Mouse (Mus musculus) CH12.LX (cell line): Measurements from ENCODE around the gene P2rx4. TPM values are rescaled to one million over a fixed set of nuclear protein-coding genes. Genes with fewer than 3 reads are reported as not detected.

Experiments used
- DNase-seq: peaks from one replicate; pipeline ENCODE4 v3.0.0-alpha.2; 2013; ENCODE audit errors: extremely low read depth
- H3K27ac ChIP-seq: 2 replicates; pipeline ENCODE4 v1.5.1; 2012; ENCODE audit warnings: low read depth, mild to moderate bottlenecking, control low read depth, moderate library complexity; ENCODE audit not compliant: insufficient read depth
- H3K27me3 ChIP-seq: replicated peaks from 2 replicates; pipeline ENCODE3; 2012; ENCODE audit warnings: inconsistent platforms
- H3K36me3 ChIP-seq, 2 experiments: replicated peaks in 1 of 2; 2 replicates each; pipeline versions ENCODE3 to v1.6.1; 2012; ENCODE audit warnings: inconsistent platforms in 1 of 2, low read length in 1 of 2, mild to moderate bottlenecking in 1 of 2, mixed read lengths in 1 of 2, moderate library complexity in 1 of 2; ENCODE audit not compliant: control insufficient read depth in 1 of 2, insufficient read depth in 1 of 2
- H3K4me1 ChIP-seq, 2 experiments: 2 replicates each; pipeline ENCODE4 v1.6.1; 2012; ENCODE audit warnings: inconsistent platforms in 1 of 2, moderate library complexity in 1 of 2; ENCODE audit not compliant: insufficient read depth in 2 of 2, control insufficient read depth in 1 of 2
- H3K4me2 ChIP-seq: 2 replicates; pipeline ENCODE4 v1.6.1; 2012; ENCODE audit warnings: low read depth, mild to moderate bottlenecking, control low read depth; ENCODE audit not compliant: poor library complexity, insufficient read depth, severe bottlenecking
- H3K4me3 ChIP-seq, 3 experiments: fragments of 150-350 bp in 1 of 3; sonication (generic) in 1 of 3; replicated peaks in 1 of 3; 2 replicates each; pipeline versions ENCODE3 to v1.5.1; 2011 to 2012; ENCODE audit warnings: low read depth in 2 of 3, low read length in 2 of 3, mild to moderate bottlenecking in 2 of 3, moderate library complexity in 2 of 3, control low read depth in 1 of 3, improper control_type of control experiment in 1 of 3, inconsistent platforms in 1 of 3, mixed read lengths in 1 of 3; ENCODE audit not compliant: poor library complexity in 1 of 3
- H3K79me2 ChIP-seq: replicated peaks from 2 replicates; pipeline ENCODE4 v1.6.1; 2012; ENCODE audit warnings: mild to moderate bottlenecking, moderate library complexity; ENCODE audit not compliant: control insufficient read depth, poor library complexity, insufficient read depth, severe bottlenecking; ENCODE audit errors: extremely low read depth
- H3K9ac ChIP-seq: 2 replicates; pipeline ENCODE4 v1.6.1; 2012; ENCODE audit warnings: low read depth, mild to moderate bottlenecking, control low read depth, moderate library complexity; ENCODE audit not compliant: insufficient read depth
- H3K9me3 ChIP-seq: replicated peaks from 2 replicates; pipeline ENCODE3; 2012; ENCODE audit warnings: low read length, inconsistent platforms, mixed read lengths
- CHD1 ChIP-seq: IDR thresholded peaks from 2 replicates; pipeline ENCODE4 v1.6.1; 2012; ENCODE audit warnings: low read depth, low read length, improper control_type of control experiment, inconsistent platforms
- GABPA ChIP-seq: IDR thresholded peaks from 2 replicates; pipeline ENCODE4 v1.6.1; 2012; ENCODE audit warnings: low read depth, low read length, improper control_type of control experiment, inconsistent platforms; ENCODE audit not compliant: insufficient replicate concordance
- IRF4 ChIP-seq: IDR thresholded peaks from 2 replicates; pipeline ENCODE4 v1.6.1; 2014; ENCODE audit warnings: low read depth, mild to moderate bottlenecking, inconsistent platforms, low read length, improper control_type of control experiment
- JUN ChIP-seq: IDR thresholded peaks from 2 replicates; pipeline ENCODE4 v1.6.1; 2011; ENCODE audit warnings: low read depth, mild to moderate bottlenecking, low read length, improper control_type of control experiment, moderate library complexity; ENCODE audit not compliant: insufficient read depth
- JUND ChIP-seq: conservative IDR thresholded peaks from 2 replicates; pipeline ENCODE4 v1.6.1; 2011; ENCODE audit warnings: low read depth, low read length, improper control_type of control experiment
- MAFK ChIP-seq: IDR thresholded peaks from 2 replicates; pipeline ENCODE4 v1.6.1; 2011; ENCODE audit warnings: low read length, improper control_type of control experiment; ENCODE audit not compliant: insufficient replicate concordance
- MAZ ChIP-seq: IDR thresholded peaks from 2 replicates; pipeline ENCODE4 v1.6.1; 2012; ENCODE audit warnings: low read depth, mild to moderate bottlenecking, inconsistent platforms, low read length, improper control_type of control experiment, moderate library complexity
- MEF2A ChIP-seq: IDR thresholded peaks from 2 replicates; pipeline ENCODE4 v1.6.1; 2014; ENCODE audit warnings: low read depth, mild to moderate bottlenecking, inconsistent platforms, low read length, improper control_type of control experiment, borderline replicate concordance
- MYC ChIP-seq: IDR thresholded peaks from 2 replicates; pipeline ENCODE4 v1.6.1; 2011; ENCODE audit warnings: low read depth, mild to moderate bottlenecking, improper control_type of control experiment, low read length
- POLR2A ChIP-seq: IDR thresholded peaks from 2 replicates; pipeline ENCODE4 v1.6.1; 2011; ENCODE audit warnings: low read depth, mild to moderate bottlenecking, improper control_type of control experiment, low read length
- RAD21 ChIP-seq: IDR thresholded peaks from 2 replicates; pipeline ENCODE4 v1.6.1; 2011; ENCODE audit warnings: low read depth, mild to moderate bottlenecking, low read length, improper control_type of control experiment, moderate library complexity
- RCOR1 ChIP-seq: conservative IDR thresholded peaks from 2 replicates; pipeline ENCODE4 v1.6.1; 2012; ENCODE audit warnings: low read depth, mild to moderate bottlenecking, inconsistent platforms, low read length, improper control_type of control experiment
- SIN3A ChIP-seq: IDR thresholded peaks from 2 replicates; pipeline ENCODE4 v1.6.1; 2012; ENCODE audit warnings: low read length, improper control_type of control experiment, inconsistent platforms
- TCF12 ChIP-seq: IDR thresholded peaks from 2 replicates; pipeline ENCODE4 v1.6.1; 2014; ENCODE audit warnings: low read depth, mild to moderate bottlenecking, inconsistent platforms, low read length, improper control_type of control experiment
- UBTF ChIP-seq: IDR thresholded peaks from 2 replicates; pipeline ENCODE4 v1.6.1; 2012; ENCODE audit warnings: low read depth, mild to moderate bottlenecking, inconsistent platforms, low read length, improper control_type of control experiment, moderate library complexity
- USF1 ChIP-seq: IDR thresholded peaks from 2 replicates; pipeline ENCODE4 v1.6.1; 2014; ENCODE audit warnings: low read depth, mild to moderate bottlenecking, inconsistent platforms, low read length, improper control_type of control experiment
- USF2 ChIP-seq: conservative IDR thresholded peaks from 2 replicates; pipeline ENCODE4 v1.6.1; 2011; ENCODE audit warnings: low read depth, low read length, improper control_type of control experiment
- ZNF384 ChIP-seq: IDR thresholded peaks from 2 replicates; pipeline ENCODE4 v1.6.1; 2012; ENCODE audit warnings: low read depth, low read length, improper control_type of control experiment, inconsistent platforms
- dilution Hi-C: fragments of 300-500 bp; cut with MboI; formaldehyde crosslinking; loops from 2 replicates; pipeline ENCODE4 v1.14.3; 2020; ENCODE audit warnings: low sequenced_read_pairs; ENCODE audit not compliant: extremely low pct_unique_long_range_greater_than_20kb, extremely low pct_ligation_motif_present
- in situ Hi-C: fragments of 300-500 bp; cut with MboI; formaldehyde crosslinking; loops from 3 replicates; pipeline ENCODE4 v1.14.3; 2019; ENCODE audit warnings: low sequenced_read_pairs, low pct_ligation_motif_present, low pct_unique_long_range_greater_than_20kb, mixed read lengths
- polyA plus RNA-seq: library from polyadenylated mRNA; unstranded; fragments of >175 nt; gene quantifications from 2 replicates; pipeline ENCODE4 v1.2.1, GENCODE M21; 2012; ENCODE audit warnings: low read depth; ENCODE audit not compliant: insufficient read length
- total RNA-seq, 2 experiments: library from RNA; depleted of rRNA; stranded (reverse); fragments of 300-350 nt in 1 of 2; fragments of >200 nt in 1 of 2; gene quantifications; 2 replicates each; pipeline ENCODE4 v1.2.3; 2012 to 2014

The P2rx4 gene
- total and polyA plus RNA-seq, 3 experiments = 9.1 to 16.7 (median 11.0) TPM

DNA sequence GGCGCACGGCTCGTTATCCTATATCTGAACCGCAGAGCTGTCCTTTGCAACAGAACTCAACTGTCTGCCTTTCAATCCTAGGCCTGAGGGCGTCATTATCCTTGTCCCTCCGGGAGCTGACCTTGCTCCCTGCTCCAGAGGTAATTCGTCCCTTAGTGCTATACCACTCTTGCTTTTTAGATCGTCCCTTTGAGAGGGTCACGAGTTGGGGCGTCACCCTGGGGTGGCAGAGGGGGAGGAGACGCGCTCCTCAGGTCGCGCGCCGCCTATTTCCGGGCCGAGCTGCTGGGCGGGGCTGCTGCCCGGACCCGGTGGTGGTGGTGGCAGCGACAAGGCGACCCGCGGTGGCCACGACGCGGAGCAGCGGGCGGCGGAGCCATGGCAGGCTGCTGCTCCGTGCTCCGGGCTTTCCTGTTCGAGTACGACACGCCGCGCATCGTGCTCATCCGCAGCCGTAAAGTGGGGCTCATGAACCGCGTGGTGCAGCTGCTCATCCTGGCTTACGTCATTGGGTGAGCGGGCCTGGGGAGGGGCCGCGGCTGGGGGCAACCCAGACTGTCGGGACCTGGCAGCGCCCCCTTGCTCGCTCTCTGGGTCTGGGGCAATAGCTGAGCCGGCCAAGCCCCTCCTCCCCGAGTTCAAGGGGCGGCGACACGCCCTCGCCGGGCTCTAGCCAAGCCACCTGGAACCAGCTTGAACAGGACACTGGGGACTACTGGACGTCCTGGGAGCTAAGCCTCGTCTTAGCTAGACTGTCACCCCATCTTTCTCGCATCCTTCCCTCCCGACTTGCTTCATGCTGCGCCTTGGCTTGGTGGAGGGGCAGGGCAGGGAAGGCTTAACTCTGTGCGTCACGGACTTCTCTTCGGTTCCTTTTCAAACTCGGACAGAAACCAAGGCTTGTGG, at the start of gene P2rx4 (continued):
- TF ChIP-seq MEF2A = peak; percentile 69; the same call in 1 of the 2 replicates

- Histone ChIP-seq H3K27me3 (no peaks in the 10 kb centered on the region), H3K79me2 (no peaks in the 10 kb centered on the region), H3K36me3 (no peaks in the 10 kb centered on the region), H3K27ac (no peak overlapping the region), H3K4me2 (no peak overlapping the region), H3K9me3 (no peaks in the 10 kb centered on the region), H3K4me3 (no peak overlapping the region), H3K9ac (no peak overlapping the region), H3K4me1 (0 out of 4 replicates have a peak, but pooled peaks cover 0 to 3% of the 10 kb centered on the region in 2 experiments)
- DNase-seq = no peak
- in situ Hi-C loops = no loop called here
- dilution Hi-C loops = no loop called here
- no peak for TF ChIP-seq ZNF384
Measured at GRCm38 (mm10) chr5:122662501-122662900, 44.8 kb upstream of the P2rx4 start.

DNA sequence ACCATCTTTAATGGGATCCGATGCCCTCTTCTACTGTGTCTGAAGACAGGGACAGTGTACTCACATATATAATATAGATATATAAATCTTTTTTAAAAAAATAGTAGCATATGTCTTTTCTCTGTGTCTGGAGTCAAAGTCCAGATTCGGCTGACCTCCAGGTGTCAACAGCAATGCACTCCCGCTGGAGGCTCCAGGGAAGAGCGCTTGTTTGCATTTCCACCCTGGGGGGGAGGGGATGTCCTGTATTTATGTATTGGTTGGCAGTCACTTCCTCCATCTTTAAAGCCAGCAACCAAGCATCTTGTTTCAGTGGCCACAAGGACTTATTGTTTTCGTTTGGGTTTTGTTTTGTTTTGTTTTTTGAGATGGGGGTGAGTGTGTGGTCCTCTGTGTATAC, 42.3 kb upstream of the P2rx4 start:
- H3K27me3 ChIP-seq = no peaks in the 10 kb centered on the region
- H3K79me2 ChIP-seq = no peaks in the 10 kb centered on the region
- H3K9ac ChIP-seq = no peak overlapping the region
- no peak overlapping the region for H3K4me2 ChIP-seq
- H3K27ac ChIP-seq = no peak overlapping the region
- H3K36me3 ChIP-seq = no peaks in the 10 kb centered on the region
- in situ Hi-C loops = no loop called here
- no peak for TF ChIP-seq UBTF
- no peak for TF ChIP-seq USF2
- TF ChIP-seq JUND = no peak
- no peak for TF ChIP-seq GABPA
- TF ChIP-seq SIN3A = no peak
- no peak for TF ChIP-seq IRF4
- TF ChIP-seq JUN = no peak
- no peak for TF ChIP-seq POLR2A
- no peak for TF ChIP-seq MYC
- no peak for TF ChIP-seq MAFK
- no peak for TF ChIP-seq MAZ
- TF ChIP-seq RCOR1 = no peak
- TF ChIP-seq USF1 = no peak
- TF ChIP-seq RAD21 = no peak
- no peak for TF ChIP-seq ZNF384
- no peak for TF ChIP-seq TCF12
- no peak for TF ChIP-seq CHD1
- TF ChIP-seq, all 38 proteins: peak for 0
- no peak overlapping the region for H3K4me3 ChIP-seq
- dilution Hi-C loops = no loop called here
- H3K9me3 ChIP-seq = no peaks in the 10 kb centered on the region
- DNase-seq = no peak
- H3K4me1 ChIP-seq = 0 out of 4 replicates have a peak, but pooled peaks cover 0 to 3% of the 10 kb centered on the region in 2 experiments
